Mouse (Mus musculus): ENCODE measurements around the gene Mcidas.

The Mcidas gene

Small RNAs within 50 kb of the gene (microRNA-seq; reads per million reads assigned to microRNA genes)
- gene Mir449a (45.8 to 52.8 reads per million in 2 experiments), gene Mir449b (0 reads per million in 2 experiments), gene Mir449c (0.11 to 0.25 reads per million in 2 experiments)
